Mouse (Mus musculus) cerebral cortex, adult 2 months (tissue): ENCODE measurements around the gene Pnlip.

Experiments used
- WGBS: fragments of 180-500 bp; shearing (Covaris S2); methylation state at CpG from one replicate; pipeline ENCODE4 v1.1.7; 2018; 5-methylcytosine and 5-hydroxymethylcytosine counted together

Pnlip gene

DNA sequence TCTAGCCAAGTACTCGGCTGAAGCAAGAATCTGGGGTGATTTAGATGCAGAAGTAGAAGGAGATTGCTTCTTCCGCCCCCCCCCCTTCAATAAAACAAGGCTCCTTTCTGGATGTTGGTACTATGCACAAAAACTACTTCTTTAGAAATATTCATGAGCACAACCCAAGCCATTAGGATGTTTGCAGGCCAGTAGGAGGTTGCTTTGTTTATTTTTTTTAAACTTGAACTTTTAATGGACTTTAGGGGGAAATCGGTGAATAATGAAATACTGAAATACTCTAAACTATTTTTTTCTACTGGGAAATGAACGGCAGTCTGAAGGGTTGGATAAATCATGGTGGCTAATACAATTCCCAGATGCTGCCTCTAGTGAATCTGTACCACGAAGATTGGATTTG is at the start of gene Pnlip:
Pnlip (plus strand) TSS at position 301 of the 400 bp plus-strand sequence.
- WGBS = 75% methylated on average over 5 of the region's 5 CpGs

DNA sequence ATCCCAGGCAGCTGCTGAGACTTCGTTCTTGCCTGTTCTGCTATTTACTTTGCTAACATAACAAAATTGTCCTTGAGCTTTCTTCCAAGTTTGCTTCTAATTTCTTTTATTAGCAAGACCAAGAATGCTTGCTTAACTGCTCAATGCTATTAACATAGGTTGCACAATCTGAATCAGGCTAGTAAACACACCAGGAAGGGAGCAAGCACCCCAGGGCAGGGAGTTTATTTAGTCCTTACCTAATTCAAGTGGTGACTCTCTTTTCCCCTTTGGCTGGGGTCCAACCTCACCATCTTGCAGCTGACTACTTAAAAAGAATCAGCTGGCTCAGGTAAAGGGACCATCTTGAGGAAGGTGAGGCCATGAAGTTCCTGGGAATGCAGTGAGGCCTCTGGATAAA is 42.6 kb upstream of the Pnlip start:
- 86% methylated on average over 1 of the region's 1 CpGs for WGBS

DNA sequence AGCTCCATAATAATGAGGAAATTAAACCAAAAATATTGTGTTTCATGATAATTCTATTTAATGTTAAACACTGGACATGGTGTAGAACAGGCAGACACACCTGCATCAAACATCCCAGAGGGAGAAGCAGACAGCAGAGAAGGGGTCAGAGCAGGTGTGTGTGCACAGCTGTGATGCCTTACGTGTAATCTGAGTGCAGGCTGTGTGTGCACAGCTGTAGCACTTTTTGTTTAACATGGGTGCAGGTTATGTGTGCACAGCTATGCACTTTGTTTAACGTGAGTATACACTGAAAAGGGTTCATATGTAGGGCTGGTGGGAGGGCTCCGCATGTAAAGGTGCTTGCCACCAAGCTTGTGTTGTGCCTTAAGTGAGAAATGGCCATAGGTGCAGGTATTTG is 39.6 kb upstream of the Pnlip start:
- WGBS = 94% methylated on average over 3 of the region's 3 CpGs

DNA sequence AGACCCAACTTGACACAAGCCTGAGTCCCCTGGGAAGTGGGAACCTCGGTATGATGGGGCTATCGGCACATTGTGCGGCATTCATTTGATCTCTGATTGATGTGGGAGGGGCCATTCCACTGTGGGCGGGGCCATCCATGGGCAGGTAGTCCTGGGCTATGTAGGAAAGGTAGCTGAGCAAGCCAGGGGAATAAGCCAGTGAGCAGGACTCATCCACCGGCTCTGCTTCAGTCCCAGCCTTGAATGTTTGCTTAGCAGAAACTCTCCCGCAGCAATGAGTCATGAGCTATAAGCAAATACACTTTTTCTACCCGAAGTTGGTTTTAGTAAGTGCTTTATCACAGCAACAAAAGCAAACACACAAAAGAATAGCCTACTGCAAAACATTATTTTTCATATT is 35.7 kb upstream of the Pnlip start:
- WGBS = 66% methylated on average over 7 of the region's 7 CpGs

DNA sequence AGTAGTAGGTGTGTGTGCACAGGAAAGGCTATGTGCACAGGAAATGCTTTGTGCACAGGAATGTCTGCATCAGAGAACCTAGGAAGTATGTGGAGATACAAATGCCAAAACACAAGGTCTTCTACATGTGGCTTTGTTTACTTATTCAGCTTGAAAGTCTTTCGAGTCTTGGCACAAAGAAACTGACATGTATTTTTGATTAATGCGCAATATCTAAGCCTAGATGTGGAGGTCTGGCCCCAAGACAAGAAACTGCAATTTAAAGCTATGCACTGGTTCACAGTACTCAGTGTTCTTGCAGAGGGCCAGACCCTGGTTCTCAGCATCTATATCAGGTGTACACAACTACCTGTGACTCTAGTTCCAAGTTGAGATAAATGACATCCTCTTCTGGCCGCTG is 31.6 kb upstream of the Pnlip start:
- 88% methylated on average over 3 of the region's 3 CpGs for WGBS

DNA sequence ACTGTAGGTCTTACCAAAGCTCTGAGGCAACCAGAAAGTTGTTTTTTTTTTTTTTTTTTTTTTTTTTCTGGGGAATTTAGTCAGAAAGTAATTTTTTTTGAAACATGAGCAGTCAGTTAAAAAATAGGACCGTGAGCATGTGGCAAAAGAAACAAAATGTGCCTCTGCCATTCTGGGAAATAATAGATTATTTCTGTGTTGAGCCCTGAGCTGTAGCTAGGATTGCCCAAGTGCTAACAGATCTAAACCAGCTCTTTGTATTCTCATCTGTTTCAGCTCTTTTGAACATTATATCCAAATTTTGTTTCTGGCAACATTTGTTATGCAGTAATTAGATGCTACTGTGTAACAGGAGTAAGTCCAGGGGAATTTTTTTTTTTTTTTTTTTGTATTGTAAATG is 30.7 kb upstream of the Pnlip start:
- 52% methylated on average over 1 of the region's 1 CpGs for WGBS

DNA sequence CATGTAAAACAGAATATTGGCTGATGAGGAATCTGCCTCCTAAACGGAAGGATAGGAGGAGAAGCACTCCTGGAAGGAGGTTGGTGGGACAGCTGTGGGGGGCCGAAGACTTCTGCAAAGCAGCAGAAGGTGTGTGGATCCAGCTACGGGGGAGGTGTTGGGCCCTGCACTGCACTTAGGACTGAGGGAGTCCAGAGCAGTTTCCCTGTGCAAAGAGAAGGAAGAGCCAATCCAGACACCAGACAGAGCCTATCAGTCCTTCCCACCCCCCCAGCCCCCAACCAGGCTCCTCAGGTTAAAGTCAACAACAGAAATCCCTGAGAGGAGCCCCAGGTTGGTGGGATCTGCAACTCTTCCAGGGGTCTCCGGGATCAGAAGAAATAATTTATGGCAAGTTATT is 27.5 kb upstream of the Pnlip start:
- WGBS = 73% methylated on average over 4 of the region's 4 CpGs

DNA sequence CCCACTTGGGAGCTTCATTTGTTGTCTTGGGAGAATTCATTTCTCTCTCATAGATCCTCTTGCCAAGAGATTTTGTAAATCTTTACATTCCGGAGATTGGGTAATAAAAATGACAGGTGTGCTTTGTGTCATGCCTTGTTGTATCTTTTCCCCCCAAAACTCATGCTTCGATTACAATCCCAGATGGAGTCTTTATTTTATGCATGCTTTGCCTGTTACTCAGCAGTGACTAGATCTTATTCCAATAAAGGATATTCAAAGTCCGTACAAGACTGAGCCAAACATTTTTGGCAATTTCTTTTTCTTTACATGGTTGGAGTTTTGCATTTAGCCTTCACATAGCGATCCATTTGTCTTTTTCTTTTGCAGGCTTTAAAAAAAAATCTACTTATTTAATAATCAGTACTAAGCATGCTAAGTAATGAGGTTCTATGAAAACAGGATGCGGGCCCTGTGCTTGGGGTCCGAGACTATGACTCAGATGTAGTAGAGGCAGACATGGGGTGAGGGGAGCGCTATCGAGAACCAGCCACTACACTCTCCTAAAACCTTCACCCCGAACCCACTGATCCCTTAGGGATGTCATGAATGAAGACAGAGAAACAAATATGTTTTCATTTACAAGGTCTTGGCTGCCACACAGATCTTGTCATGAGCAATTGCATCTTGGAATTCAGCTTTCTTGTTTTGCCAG is 26.9 kb upstream of the Pnlip start:
- WGBS = 82% methylated on average over 9 of the region's 9 CpGs

DNA sequence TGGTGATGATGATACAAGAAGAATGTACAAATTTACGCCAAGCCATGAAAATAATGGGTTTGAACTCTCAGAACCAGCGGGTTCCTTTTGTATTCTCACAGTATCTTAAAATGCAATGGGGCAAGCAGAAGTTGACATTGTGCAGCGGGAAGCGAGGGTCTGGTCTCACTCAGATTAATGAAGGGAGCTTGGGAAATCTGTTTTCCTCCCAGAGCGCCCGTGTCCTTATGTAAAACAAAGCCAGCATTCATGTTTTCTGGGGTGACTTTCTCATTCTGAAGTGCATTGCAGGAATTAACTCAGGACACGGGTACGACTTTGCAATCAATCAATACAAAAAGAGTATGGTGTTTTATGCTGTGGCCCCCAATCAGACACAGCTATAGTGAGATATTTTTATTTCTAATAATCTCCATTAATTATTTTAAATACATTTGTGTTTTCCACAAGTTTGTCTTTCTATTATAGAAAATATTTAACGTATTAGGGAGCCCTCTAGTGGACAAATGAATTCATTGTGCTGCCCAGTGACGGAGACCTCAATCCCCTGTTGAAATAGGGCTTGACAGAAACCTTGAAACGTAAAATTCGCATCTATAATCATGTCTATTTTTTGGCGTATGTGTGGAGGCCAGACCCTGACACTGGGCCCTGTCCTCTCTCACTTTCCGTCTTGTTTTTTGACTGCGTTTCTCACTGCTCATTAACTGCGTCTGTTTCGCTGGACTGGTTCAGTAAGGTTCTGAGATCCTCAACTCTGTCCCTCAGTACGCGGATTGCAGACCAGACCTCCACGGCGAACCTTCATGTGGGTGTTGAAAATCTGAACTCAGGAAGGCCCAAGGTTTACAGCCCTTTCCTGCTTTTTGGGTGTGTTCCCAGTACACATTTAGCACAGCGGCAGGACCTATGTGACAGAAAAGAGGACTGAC is 24.6 kb upstream of the Pnlip start:
- 37% methylated on average over 22 of the region's 22 CpGs for WGBS

DNA sequence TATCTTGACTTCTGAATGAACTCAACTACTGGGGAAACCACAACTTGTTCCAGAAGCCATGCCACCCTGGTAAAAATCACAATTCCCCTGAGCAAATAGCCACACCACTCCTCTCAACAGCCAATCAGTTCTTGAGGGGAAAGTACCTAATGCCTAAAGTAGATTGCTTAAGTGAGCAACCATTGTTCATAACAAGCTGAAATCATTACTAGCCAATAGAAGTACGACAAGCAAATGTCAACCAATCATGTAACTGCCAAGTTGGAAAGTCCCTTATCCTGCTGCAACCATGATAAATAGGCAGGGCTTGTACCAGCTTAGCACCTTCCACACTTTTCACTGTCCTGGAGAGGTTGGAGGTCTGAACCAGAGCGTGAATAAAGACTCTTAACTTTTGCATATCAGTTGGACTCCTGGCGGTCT is 22.9 kb upstream of the Pnlip start:
- WGBS = 92% methylated on average over 3 of the region's 3 CpGs

DNA sequence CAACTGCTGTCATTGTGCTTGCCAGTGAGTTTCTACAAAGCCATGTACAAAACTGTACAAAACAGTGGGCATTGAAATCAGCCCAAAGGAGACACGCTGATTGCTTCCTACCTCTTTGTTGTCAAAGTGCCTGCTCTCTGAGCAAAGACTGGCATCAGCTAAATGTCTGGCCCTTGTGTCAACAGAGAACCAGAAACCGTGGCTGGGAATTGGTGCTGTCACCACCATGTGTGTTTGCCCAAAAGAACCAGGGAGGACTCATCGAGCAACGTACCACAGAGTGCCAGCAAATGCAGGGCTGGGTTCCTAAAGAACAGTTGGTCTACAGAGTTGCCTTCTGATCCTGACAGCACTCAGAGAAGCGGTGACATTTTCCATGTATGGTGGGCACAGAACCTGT is 2.3 kb upstream of the Pnlip start:
- WGBS = 70% methylated on average over 5 of the region's 5 CpGs

DNA sequence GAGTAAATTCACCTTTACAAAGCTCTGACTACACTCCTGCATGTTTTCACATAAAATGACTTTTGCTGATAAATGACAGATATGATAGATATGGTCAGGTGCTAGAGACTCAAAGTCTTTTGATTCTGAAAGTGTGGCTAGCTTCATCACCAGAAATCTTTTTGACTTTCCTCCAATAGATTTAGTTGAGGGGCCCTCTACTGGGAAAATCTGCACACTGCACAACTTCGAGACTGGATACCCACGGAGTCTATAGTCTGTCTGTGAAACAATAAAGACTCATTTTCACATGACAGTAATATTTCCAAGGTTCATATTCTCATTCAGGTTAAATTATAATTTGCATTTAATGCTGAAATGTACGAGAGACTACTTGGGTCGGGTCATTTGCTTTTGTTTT is 9.8 kb downstream of the Pnlip start:
- WGBS = 61% methylated on average over 4 of the region's 4 CpGs

DNA sequence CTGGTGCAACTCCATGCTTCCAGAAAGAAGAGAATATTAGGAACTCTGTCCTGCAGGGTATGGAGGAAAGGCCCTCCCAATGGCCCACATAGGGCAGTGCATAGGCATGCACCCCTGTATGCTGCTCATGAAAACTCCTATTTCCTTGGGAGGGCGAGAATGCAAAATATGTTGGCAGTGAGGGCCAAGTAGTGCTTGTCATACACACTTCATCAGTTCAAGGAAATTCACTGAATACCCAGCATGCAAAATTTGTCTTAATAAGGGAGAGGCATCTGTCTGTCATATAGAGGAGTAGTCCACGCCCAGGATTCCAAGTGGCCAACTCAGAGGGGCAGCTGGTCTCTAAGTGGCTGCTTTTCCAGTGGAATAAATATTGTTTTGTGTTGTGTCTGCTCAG is 11.0 kb downstream of the Pnlip start:
- 92% methylated on average over 2 of the region's 2 CpGs for WGBS

DNA sequence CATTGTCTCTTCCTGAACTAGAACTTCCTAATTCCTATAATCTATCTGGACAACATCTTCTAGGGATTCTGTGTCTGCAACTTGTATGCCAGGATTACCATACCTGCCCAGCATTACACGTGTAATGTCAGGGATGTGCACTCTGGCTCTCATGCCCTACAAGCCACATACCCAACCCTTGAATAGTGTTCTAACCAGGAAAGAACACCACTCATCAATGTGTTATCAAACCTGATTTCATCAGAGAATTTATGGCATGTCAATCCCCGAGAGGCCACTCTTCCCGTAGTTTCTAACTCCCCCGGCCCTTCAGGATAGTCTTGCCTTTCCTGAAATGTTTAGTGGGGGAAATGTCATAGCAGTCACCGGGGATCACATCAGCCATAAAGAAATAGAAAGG is 12.6 kb downstream of the Pnlip start:
- 83% methylated on average over 5 of the region's 5 CpGs for WGBS

DNA sequence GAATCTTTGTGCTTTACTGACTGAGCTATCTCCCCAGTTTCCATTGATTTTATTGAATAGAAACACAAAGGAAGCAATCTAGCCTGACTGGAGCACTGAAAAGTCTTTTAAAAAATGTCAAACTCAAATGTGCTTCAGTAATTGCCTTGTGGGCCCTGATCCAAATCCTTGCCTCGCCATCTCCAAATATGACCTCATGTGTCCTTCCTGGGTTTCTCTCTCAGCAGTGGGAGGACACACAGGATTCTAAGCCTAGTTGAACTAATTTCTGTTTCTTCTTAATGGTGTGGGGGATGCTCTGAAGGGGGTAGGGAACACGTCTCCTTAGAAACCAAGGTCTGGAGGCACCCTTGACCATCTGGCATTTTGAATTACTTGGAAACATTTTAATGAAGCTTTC is 22.3 kb downstream of the Pnlip start:
- WGBS = 34% methylated on average over 2 of the region's 2 CpGs

DNA sequence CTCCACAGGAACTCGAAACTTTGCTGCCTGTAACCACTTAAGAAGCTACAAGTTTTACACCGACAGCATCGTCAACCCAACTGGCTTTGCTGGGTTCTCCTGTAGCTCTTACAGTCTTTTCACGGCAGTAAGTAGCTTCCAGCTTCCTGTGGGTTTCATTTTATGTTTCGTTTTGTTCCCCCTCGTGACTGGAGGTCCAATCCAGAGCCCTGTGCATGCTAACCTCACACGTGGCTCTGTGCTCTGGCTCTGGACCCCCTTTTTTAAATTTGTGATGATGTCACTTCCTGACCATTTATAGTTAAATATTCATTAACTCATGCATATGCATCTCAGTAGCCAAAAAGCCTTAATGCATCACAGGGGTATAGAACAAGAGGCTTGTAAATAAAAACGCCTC is 24.8 kb downstream of the Pnlip start:
- 64% methylated on average over 8 of the region's 8 CpGs for WGBS

DNA sequence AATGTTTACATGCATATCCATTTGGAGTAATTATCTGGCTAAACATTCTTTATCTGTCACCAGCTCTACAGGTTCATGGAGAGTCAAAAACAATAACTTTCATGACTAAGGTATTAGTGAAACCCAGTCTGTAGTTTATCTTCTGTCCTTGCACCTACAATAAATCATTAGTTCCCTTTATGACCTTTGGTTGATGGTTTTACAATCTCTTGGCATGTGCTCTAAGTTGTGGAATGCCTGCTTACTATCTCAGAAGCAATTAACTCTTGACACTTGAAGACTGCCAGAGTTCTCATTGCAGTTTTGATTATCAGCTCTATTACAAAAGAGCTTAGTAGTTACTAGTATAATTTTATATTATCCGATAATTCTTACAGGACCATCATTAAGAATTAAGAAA is 36.6 kb downstream of the Pnlip start:
- 93% methylated on average over 1 of the region's 1 CpGs for WGBS

DNA sequence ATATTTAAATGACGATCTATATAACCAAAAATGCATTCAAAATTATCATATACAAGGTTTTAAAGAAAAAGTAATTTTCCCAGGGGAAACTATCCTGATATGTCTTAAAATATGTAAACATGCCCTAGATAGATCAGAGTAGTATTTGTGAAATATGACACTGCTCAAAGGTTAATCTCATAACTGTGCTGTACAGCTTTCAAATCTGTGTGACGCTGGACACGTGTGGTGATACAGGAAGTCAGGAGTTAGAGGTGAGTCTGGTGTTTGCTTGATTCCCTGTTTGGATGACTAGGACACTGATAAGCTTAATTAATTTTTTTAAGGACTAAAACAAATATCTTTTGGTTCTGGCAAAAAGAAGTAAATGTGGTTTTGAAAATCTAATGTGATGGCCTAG is 43.0 kb downstream of the Pnlip start:
- WGBS = 91% methylated on average over 3 of the region's 3 CpGs

DNA sequence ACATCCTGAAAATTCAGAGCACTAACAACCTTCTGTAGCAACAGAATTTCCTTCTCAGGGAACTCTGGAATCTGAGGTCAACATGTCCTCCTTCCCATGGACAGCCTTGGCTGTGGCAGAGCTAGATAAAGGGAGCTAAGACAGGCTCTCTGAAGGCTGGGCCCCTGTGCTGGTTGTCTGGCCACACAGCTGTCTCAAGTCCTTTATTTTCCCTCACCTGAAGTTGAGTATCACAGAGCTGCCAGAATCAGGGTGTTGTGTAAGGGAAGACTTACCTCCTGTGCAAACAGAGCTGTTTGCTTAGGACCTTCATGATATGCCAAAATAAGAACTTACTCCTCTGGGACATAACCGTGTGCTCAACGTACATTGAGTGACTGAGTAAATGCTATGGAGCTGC is 43.9 kb downstream of the Pnlip start:
- WGBS = 94% methylated on average over 2 of the region's 2 CpGs

DNA sequence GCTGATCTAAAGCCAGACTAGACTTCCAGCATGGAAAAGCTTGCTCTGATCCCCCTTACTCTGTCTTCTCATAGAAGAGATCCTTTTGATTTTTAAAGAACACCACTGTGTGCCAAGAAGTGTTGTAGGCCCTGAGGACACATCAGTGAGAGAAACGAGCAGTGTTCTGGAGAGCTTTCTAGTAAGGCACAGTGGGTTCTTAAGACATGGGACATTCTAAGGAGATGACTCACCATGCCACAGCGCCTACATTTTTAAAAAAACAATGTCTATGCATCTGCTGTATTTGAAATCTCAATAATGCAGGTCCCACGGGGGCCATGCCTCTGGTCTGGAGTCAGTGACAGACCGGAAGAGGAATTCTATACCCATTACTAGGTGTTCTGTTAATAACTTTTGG is 52.3 kb downstream of the Pnlip start:
- 63% methylated on average over 4 of the region's 4 CpGs for WGBS

DNA sequence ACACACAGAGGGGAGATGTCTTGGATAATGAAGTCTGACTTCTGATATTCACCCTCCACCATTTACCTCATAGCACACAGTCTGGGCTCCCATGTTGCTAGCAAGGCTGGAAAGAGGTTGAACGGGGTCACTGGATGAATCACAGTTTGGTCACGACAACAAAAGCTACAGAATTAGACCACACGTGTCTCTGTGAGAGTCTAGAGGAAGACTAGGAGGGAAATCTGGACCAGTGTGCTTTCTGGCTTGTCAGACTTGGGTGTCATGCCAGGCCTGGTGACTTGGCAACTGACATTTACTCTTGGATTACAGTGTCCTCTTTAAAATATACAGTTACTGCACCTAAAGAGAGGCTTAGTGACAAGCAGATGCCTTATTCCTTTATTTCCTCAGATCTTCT is 56.3 kb downstream of the Pnlip start:
- WGBS = 38% methylated on average over 3 of the region's 3 CpGs

DNA sequence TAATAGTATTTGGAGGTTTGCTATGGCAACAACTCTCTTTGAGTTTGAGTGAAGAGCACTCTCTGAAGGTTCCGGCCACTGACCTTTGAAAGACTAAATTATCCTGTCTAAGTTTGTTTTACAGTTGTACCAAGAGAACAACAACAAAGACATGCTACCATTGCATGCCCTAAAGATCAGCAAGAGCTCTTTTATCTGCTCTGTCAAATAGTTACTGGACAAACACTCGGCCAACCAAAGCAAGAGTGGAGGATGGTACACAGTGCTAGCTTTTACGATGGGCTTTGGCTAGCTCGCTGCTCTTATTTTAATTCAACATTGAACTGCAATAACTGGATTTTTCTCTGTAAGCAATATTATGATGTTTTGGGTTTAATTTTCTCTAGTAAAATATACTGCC is 65.6 kb downstream of the Pnlip start:
- WGBS = 86% methylated on average over 4 of the region's 4 CpGs

DNA sequence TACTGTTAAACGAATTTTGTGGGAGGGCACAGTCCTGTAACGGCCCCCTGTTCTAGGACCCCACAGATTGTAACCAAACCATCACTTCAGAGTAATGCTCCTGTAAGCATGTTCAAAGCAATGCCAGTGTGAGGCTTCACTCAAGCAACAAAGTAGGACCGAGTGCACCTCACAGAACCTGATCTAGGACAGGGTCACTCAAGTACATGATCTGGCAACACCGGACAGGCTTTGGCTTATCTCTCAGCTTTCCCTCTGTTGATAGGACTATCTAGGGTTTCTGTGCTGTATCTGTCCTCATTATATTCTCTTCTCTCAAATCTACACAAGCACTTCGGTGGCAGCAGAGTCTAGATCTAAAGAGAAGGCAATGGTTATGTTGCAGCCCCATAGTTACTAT is 74.3 kb downstream of the Pnlip start:
- WGBS = 90% methylated on average over 5 of the region's 5 CpGs
